Mouse (Mus musculus): ENCODE data around the gene Ddx54. TPM values are rescaled to one million over a fixed set of nuclear protein-coding genes. Genes with fewer than 3 reads are reported as not detected.

Ddx54 gene
- polyA plus RNA-seq, 1 experiment from 2014 or later, result 38.4 TPM

DNA sequence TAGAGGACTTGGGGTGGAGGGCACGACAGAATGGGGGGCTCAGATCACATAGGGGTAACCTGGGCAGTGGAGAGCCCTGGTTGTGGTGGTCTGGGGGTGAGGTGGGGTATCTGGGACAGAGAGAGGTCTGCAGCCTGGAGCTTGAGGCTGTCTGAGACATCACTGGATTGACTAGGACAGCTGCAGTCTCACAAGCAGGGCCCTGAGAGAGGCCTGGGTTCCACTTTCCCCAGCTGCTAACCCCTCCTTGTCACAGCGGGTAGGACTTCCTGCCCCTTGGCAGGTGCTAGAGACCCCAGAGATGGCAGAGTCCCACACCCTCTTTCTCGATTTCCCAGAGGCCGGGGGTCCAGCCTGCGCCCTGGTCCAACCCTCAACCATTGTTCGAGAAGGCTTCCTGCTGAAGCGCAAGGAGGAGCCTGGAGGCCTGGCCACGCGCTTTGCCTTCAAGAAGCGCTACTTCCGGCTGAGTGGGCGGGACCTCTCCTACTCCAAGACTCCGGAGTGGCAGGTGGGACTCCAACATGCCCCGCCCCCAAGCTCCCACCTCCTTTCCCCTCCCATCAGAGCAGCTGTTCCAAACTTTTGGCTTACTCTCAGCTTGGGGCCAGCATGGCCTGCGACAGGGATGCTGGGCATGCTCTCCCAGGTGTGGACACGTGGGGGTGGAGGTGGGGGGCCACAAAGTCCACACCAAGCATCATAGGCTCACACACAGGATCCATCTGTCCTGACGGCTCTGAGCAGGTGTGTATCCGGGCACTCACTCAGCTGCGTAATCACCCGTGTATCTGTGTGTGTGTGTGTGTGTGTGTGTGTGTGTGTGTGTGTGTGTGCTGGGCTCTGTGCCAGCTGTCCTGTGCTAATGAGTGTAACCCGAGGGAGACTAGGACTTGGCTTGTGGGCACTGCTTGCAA is 61.9 kb downstream of the Ddx54 start:
- Histone ChIP-seq H3K27ac (ENCODE audit: low read depth, low read length) (no peak overlapping the region), H3K36me3 (ENCODE audit: control insufficient read depth, insufficient read depth, low read length) (no peaks in the 10 kb centered on the region), H3K4me3 (ENCODE audit: low read length) (no peak overlapping the region), H3K9ac (ENCODE audit: low read depth, low read length) (peak overlapping the region; percentile 25; the same call in 1 of the 2 replicates), H3K9me3 (ENCODE audit: control insufficient read depth, low read length) (no peaks in the 10 kb centered on the region), H3K4me1 (ENCODE audit: control insufficient read depth, insufficient read depth, low read depth, low read length) (peaks cover 7% of the 10 kb centered on the region), H3K27me3 (replicated peaks; ENCODE audit: control insufficient read depth, insufficient read depth, low read length) (no peaks in the 10 kb centered on the region), H3K4me2 (ENCODE audit: low read length) (no peak overlapping the region)
- peak; percentile 14; the same call in 1 of the 2 replicates for ATAC-seq
- WGBS, result 26% methylated on average over 21 of the region's 21 CpGs

GRCm38 (mm10) chr5:120677516-120677915 is 65.0 kb downstream of the Ddx54 start:
- Histone ChIP-seq H3K36me3 (ENCODE audit: control insufficient read depth, insufficient read depth, low read length) (peaks cover under 1% of the 10 kb centered on the region; the same call in 1 of the 2 replicates), H3K27ac (ENCODE audit: low read depth, low read length) (no peak overlapping the region), H3K4me3 (ENCODE audit: low read length) (no peak overlapping the region), H3K9ac (ENCODE audit: low read depth, low read length) (no peak overlapping the region), H3K4me2 (ENCODE audit: low read length) (no peak overlapping the region), H3K27me3 (replicated peaks; ENCODE audit: control insufficient read depth, insufficient read depth, low read length) (no peaks in the 10 kb centered on the region), H3K9me3 (ENCODE audit: control insufficient read depth, low read length) (no peaks in the 10 kb centered on the region), H3K4me1 (ENCODE audit: control insufficient read depth, insufficient read depth, low read depth, low read length) (peaks cover 20% of the 10 kb centered on the region)
- WGBS, result 17% methylated on average over 2 of the region's 2 CpGs
- no peak for ATAC-seq

Other genes starting within 250 kb of the Ddx54 start
- gene Lhx5, start 181.0 kb upstream of the Ddx54 start, polyA plus RNA-seq (2015; fragmentation: Nextera tagmentation; extraction: Ambion mirVana), result 20.1 and 24.3 TPM in 2 replicates
- 8.1 and 9.4 TPM in 2 replicates for gene Sdsl, start 139.9 kb upstream of the Ddx54 start, polyA plus RNA-seq (2015; fragmentation: Nextera tagmentation; extraction: Ambion mirVana)
- gene Sds, start 136.2 kb upstream of the Ddx54 start, polyA plus RNA-seq (2015; fragmentation: Nextera tagmentation; extraction: Ambion mirVana), result 0.40 and 0.80 TPM in 2 replicates
- 37.6 and 39.0 TPM in 2 replicates for gene Plbd2, start 109.1 kb upstream of the Ddx54 start, polyA plus RNA-seq (2015; fragmentation: Nextera tagmentation; extraction: Ambion mirVana)
- 2.3 and 2.7 TPM in 2 replicates for gene Slc8b1, start 101.6 kb upstream of the Ddx54 start, polyA plus RNA-seq (2015; fragmentation: Nextera tagmentation; extraction: Ambion mirVana)
- 15.1 and 17.4 TPM in 2 replicates for gene Tpcn1, start 24.1 kb upstream of the Ddx54 start, polyA plus RNA-seq (2015; fragmentation: Nextera tagmentation; extraction: Ambion mirVana)
- 2.0 and 2.4 TPM in 2 replicates for gene Iqcd, start 23.7 kb upstream of the Ddx54 start, polyA plus RNA-seq (2015; fragmentation: Nextera tagmentation; extraction: Ambion mirVana)
- gene Rita1, start 150 bp upstream of the Ddx54 start, polyA plus RNA-seq (2015; fragmentation: Nextera tagmentation; extraction: Ambion mirVana), result 29.3 and 33.7 TPM in 2 replicates
- gene Cfap73, start 21.5 kb downstream of the Ddx54 start, polyA plus RNA-seq (2015; fragmentation: Nextera tagmentation; extraction: Ambion mirVana), result 0.51 and 0.92 TPM in 2 replicates
- gene Rasal1, start 36.1 kb downstream of the Ddx54 start, polyA plus RNA-seq (2015; fragmentation: Nextera tagmentation; extraction: Ambion mirVana), result 0.61 and 1.9 TPM in 2 replicates
- 44.8 and 46.6 TPM in 2 replicates for gene Dtx1, start 99.2 kb downstream of the Ddx54 start, polyA plus RNA-seq (2015; fragmentation: Nextera tagmentation; extraction: Ambion mirVana)
- gene Oas2, start 137.1 kb downstream of the Ddx54 start, polyA plus RNA-seq (2015; fragmentation: Nextera tagmentation; extraction: Ambion mirVana), result 0.19 and 0.43 TPM in 2 replicates
- gene Oas3, start 164.9 kb downstream of the Ddx54 start, polyA plus RNA-seq (2015; fragmentation: Nextera tagmentation; extraction: Ambion mirVana), result 0.66 and 0.96 TPM in 2 replicates
- 0.19 and 0.86 TPM in 2 replicates for gene Oas1e, start 182.8 kb downstream of the Ddx54 start, polyA plus RNA-seq (2015; fragmentation: Nextera tagmentation; extraction: Ambion mirVana)
- 0.65 and 0.70 TPM in 2 replicates for gene Oas1c, start 199.8 kb downstream of the Ddx54 start, polyA plus RNA-seq (2015; fragmentation: Nextera tagmentation; extraction: Ambion mirVana)
- not detected in 2 replicates for gene Oas1f, start 234.6 kb downstream of the Ddx54 start, polyA plus RNA-seq (2015; fragmentation: Nextera tagmentation; extraction: Ambion mirVana)
- not detected in 2 replicates for gene Oas1h, start 248.7 kb downstream of the Ddx54 start, polyA plus RNA-seq (2015; fragmentation: Nextera tagmentation; extraction: Ambion mirVana)